Mouse (Mus musculus): ENCODE measurements around the gene Gas2. TPM values are rescaled to one million over a fixed set of nuclear protein-coding genes. Genes with fewer than 3 reads are reported as not detected.

Gas2 gene
- polyA plus RNA-seq, 1 experiment, result 25.7 TPM

GRCm38 (mm10) chr7:51913292-51914050, 51.7 kb downstream of the Gas2 start:
- no peaks in the 10 kb centered on the region for H3K9me3 ChIP-seq (replicated peaks; ENCODE audit: control insufficient read depth, insufficient read depth, low read length, poor library complexity, severe bottlenecking)
- H3K27me3 ChIP-seq (ENCODE audit: control insufficient read depth, insufficient read depth, low read length, poor library complexity, severe bottlenecking), result no peaks in the 10 kb centered on the region
- TF ChIP-seq EP300 (IDR thresholded peaks at IDR 0.05; ENCODE audit: insufficient read depth, low read depth, low read length) (no peak), POLR2A (IDR thresholded peaks at IDR 0.05; ENCODE audit: insufficient read depth, low read length) (no peak), CTCF (IDR thresholded peaks at IDR 0.05; ENCODE audit: low read depth, low read length) (no peak)
- no peaks in the 10 kb centered on the region for H3K4me1 ChIP-seq (ENCODE audit: control insufficient read depth, insufficient read depth, low read length)
- H3K4me3 ChIP-seq (ENCODE audit: low read depth, low read length), result no peak overlapping the region
- H3K27ac ChIP-seq (ENCODE audit: insufficient read depth, low read length), result no peak overlapping the region
- no peak overlapping the region for H3K9ac ChIP-seq (ENCODE audit: low read depth, poor library complexity, severe bottlenecking)
- H3K36me3 ChIP-seq (ENCODE audit: control insufficient read depth, insufficient read depth, low read length, poor library complexity, severe bottlenecking), result no peaks in the 10 kb centered on the region

DNA sequence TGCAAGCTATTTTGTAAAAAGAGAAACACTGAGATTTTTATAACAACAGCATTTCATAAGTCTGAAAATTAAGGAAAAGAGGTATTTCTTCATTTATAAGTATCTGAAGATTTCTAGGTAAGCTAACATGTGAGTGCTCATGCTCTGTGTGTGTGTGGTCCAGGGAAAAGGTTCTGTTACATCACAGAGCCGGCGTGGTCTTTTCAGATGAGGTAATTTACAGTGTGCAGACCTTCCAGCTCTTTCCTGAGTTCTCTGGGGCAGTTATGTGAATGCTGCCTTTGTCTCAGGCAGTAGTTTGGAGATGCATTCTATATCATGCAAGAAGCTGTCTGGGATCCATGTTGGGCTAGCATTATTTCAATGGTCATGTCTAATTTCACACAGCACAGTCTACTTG, 52.3 kb downstream of the Gas2 start:
- no peaks in the 10 kb centered on the region for H3K27me3 ChIP-seq (ENCODE audit: control insufficient read depth, insufficient read depth, low read length, poor library complexity, severe bottlenecking)
- no peak overlapping the region for H3K27ac ChIP-seq (ENCODE audit: insufficient read depth, low read length)

GRCm38 (mm10) chr7:51928761-51929519, 67.1 kb downstream of the Gas2 start:
- Histone ChIP-seq H3K9ac (ENCODE audit: low read depth, poor library complexity, severe bottlenecking) (no peak overlapping the region), H3K4me1 (ENCODE audit: control insufficient read depth, insufficient read depth, low read length) (no peaks in the 10 kb centered on the region), H3K36me3 (ENCODE audit: control insufficient read depth, insufficient read depth, low read length, poor library complexity, severe bottlenecking) (no peaks in the 10 kb centered on the region), H3K27ac (ENCODE audit: insufficient read depth, low read length) (no peak overlapping the region), H3K27me3 (ENCODE audit: control insufficient read depth, insufficient read depth, low read length, poor library complexity, severe bottlenecking) (no peaks in the 10 kb centered on the region), H3K9me3 (replicated peaks; ENCODE audit: control insufficient read depth, insufficient read depth, low read length, poor library complexity, severe bottlenecking) (no peaks in the 10 kb centered on the region), H3K4me3 (ENCODE audit: low read depth, low read length) (no peak overlapping the region)
- TF ChIP-seq EP300 (IDR thresholded peaks at IDR 0.05; ENCODE audit: insufficient read depth, low read depth, low read length) (no peak), CTCF (IDR thresholded peaks at IDR 0.05; ENCODE audit: low read depth, low read length) (no peak), POLR2A (IDR thresholded peaks at IDR 0.05; ENCODE audit: insufficient read depth, low read length) (no peak)

More for the DNA sequence above, 52.3 kb downstream of the Gas2 start:
- no peak for TF ChIP-seq CTCF (IDR thresholded peaks at IDR 0.05; ENCODE audit: low read depth, low read length)
- TF ChIP-seq POLR2A (IDR thresholded peaks at IDR 0.05; ENCODE audit: insufficient read depth, low read length), result no peak
- no peak for TF ChIP-seq EP300 (IDR thresholded peaks at IDR 0.05; ENCODE audit: insufficient read depth, low read depth, low read length)
- H3K9me3 ChIP-seq (replicated peaks; ENCODE audit: control insufficient read depth, insufficient read depth, low read length, poor library complexity, severe bottlenecking), result no peaks in the 10 kb centered on the region
- no peaks in the 10 kb centered on the region for H3K36me3 ChIP-seq (ENCODE audit: control insufficient read depth, insufficient read depth, low read length, poor library complexity, severe bottlenecking)
- H3K4me1 ChIP-seq (ENCODE audit: control insufficient read depth, insufficient read depth, low read length), result no peaks in the 10 kb centered on the region
- no peak overlapping the region for H3K9ac ChIP-seq (ENCODE audit: low read depth, poor library complexity, severe bottlenecking)
- no peak overlapping the region for H3K4me3 ChIP-seq (ENCODE audit: low read depth, low read length)

GRCm38 (mm10) chr7:51931217-51931616, 69.4 kb downstream of the Gas2 start:
- TF ChIP-seq CTCF (IDR thresholded peaks at IDR 0.05; ENCODE audit: low read depth, low read length) (no peak), POLR2A (IDR thresholded peaks at IDR 0.05; ENCODE audit: insufficient read depth, low read length) (no peak), EP300 (IDR thresholded peaks at IDR 0.05; ENCODE audit: insufficient read depth, low read depth, low read length) (no peak)
- Histone ChIP-seq H3K36me3 (ENCODE audit: control insufficient read depth, insufficient read depth, low read length, poor library complexity, severe bottlenecking) (no peaks in the 10 kb centered on the region), H3K27me3 (ENCODE audit: control insufficient read depth, insufficient read depth, low read length, poor library complexity, severe bottlenecking) (no peaks in the 10 kb centered on the region), H3K9me3 (replicated peaks; ENCODE audit: control insufficient read depth, insufficient read depth, low read length, poor library complexity, severe bottlenecking) (no peaks in the 10 kb centered on the region), H3K27ac (ENCODE audit: insufficient read depth, low read length) (no peak overlapping the region), H3K4me1 (ENCODE audit: control insufficient read depth, insufficient read depth, low read length) (no peaks in the 10 kb centered on the region), H3K9ac (ENCODE audit: low read depth, poor library complexity, severe bottlenecking) (no peak overlapping the region), H3K4me3 (ENCODE audit: low read depth, low read length) (no peak overlapping the region)

DNA sequence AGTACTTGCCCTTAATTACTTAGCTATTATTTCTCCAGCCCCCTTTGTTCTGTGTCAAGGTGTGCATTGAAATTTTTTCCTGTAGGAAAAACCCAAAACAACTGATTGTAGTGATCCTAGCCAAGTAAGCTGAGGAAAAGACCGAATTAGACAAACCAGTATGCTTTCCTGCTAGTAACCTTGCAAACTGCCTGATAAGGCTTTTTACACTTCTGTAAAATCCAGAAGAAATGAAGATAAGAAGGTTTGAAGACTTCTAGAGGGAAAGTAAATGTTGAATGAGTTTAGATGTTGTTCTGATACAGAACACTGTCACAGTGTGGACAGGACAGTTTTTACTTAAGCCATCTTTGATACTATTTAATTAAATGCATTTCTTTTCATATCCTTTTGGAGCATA, 75.5 kb downstream of the Gas2 start:
- Histone ChIP-seq H3K36me3 (ENCODE audit: control insufficient read depth, insufficient read depth, low read length, poor library complexity, severe bottlenecking) (no peaks in the 10 kb centered on the region), H3K4me3 (ENCODE audit: low read depth, low read length) (no peak overlapping the region), H3K9me3 (replicated peaks; ENCODE audit: control insufficient read depth, insufficient read depth, low read length, poor library complexity, severe bottlenecking) (no peaks in the 10 kb centered on the region), H3K27me3 (ENCODE audit: control insufficient read depth, insufficient read depth, low read length, poor library complexity, severe bottlenecking) (no peaks in the 10 kb centered on the region), H3K27ac (ENCODE audit: insufficient read depth, low read length) (no peak overlapping the region), H3K4me1 (ENCODE audit: control insufficient read depth, insufficient read depth, low read length) (no peaks in the 10 kb centered on the region), H3K9ac (ENCODE audit: low read depth, poor library complexity, severe bottlenecking) (no peak overlapping the region)
- TF ChIP-seq CTCF (IDR thresholded peaks at IDR 0.05; ENCODE audit: low read depth, low read length) (no peak), EP300 (IDR thresholded peaks at IDR 0.05; ENCODE audit: insufficient read depth, low read depth, low read length) (no peak), POLR2A (IDR thresholded peaks at IDR 0.05; ENCODE audit: insufficient read depth, low read length) (no peak)

- Histone ChIP-seq H3K4me3 (ENCODE audit: low read depth, low read length) (no peak overlapping the region), H3K9ac (ENCODE audit: low read depth, poor library complexity, severe bottlenecking) (no peak overlapping the region), H3K27me3 (ENCODE audit: control insufficient read depth, insufficient read depth, low read length, poor library complexity, severe bottlenecking) (no peaks in the 10 kb centered on the region), H3K36me3 (ENCODE audit: control insufficient read depth, insufficient read depth, low read length, poor library complexity, severe bottlenecking) (no peaks in the 10 kb centered on the region), H3K27ac (ENCODE audit: insufficient read depth, low read length) (no peak overlapping the region), H3K4me1 (ENCODE audit: control insufficient read depth, insufficient read depth, low read length) (no peaks in the 10 kb centered on the region), H3K9me3 (replicated peaks; ENCODE audit: control insufficient read depth, insufficient read depth, low read length, poor library complexity, severe bottlenecking) (no peaks in the 10 kb centered on the region)
- TF ChIP-seq EP300 (IDR thresholded peaks at IDR 0.05; ENCODE audit: insufficient read depth, low read depth, low read length), result no peak
These were observed 78.6 kb downstream of the Gas2 start for GRCm38 (mm10) chr7:51940461-51940860.
